Mouse (Mus musculus) heart, adult 2 months (tissue): ENCODE data around the gene Tex10.

Experiments used
- CTCF ChIP-seq: fragments of 200-600 bp; IDR thresholded peaks from 2 replicates; pipeline ENCODE4 v1.8.1; 2022; ENCODE audit warnings: antibody characterized with exemption, mild to moderate bottlenecking, moderate library complexity
- POLR2A ChIP-seq: fragments of 200-500 bp; IDR thresholded peaks from 2 replicates; pipeline ENCODE4 v1.6.1; 2011; ENCODE audit warnings: mild to moderate bottlenecking, low read depth, low read length, control low read depth; ENCODE audit not compliant: insufficient read depth

DNA sequence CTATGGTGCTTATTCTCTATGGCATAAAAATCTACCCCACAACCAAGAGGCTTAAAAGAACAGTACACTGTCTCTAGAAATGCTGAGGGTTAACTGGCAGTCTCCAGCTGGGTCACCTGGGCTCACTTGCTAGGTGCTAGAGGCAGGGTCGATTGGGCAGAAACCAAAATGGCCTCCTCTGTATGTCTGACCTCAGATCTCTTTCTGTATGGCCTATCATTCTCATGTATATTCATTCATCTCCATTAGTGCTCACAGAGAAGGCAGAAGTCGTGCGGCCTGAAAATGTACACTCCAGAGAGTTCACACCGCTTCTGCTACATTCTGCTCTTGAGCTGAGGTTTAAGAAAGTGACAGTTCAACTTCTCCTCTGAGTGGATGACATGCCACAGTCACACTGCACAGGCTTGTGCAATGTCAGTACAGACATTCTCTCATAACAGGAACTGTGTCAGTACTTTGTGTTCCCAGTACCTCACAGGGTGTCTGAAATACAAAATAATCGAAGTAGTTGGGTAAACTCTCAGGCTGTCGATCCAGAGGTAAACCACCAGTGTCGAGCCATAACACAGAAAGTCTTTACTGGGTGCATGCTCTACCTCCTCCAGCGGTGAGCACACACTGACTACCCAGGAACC lies 54.3 kb downstream of the Tex10 start:
- no peak for TF ChIP-seq CTCF
- TF ChIP-seq POLR2A = no peak
